ENCODE assay signal across 28 mouse cellular contexts in genomic region chr11:96809562-96810235, GRCm38 (mm10). TPM values are rescaled to one million over a fixed set of nuclear protein-coding genes. Genes with fewer than 3 reads are reported as not detected.
DNase-seq lines count a peak whose midpoint lies in the region; ATAC-seq and TF ChIP-seq lines count a peak whose summit lies in the region.
"Had no signal": no experiment of that assay in that cellular context is flagged by ENCODE, and none has a peak within 500 bp of the region (broad histone marks: within the 10 kb centered on the region; RNA-seq: fewer than 3 reads in every experiment).

No protein-coding gene starts in this region.

- H3K27ac ChIP-seq in cerebellum, adult 2 months (ENCODE audit: insufficient read depth, low read length): peak overlapping the region; percentile 84
- 0 out of 2 replicates have a peak overlapping the region, but pooled peaks have one; percentile 13 for H3K27ac ChIP-seq in ES-Bruce4 (ENCODE audit: insufficient read depth, low read length)
- H3K27ac ChIP-seq in forebrain, postnatal 0 days (ENCODE audit: low read depth, low read length): no peak overlapping the region
- H3K27ac ChIP-seq in heart, embryonic 11.5 days (ENCODE audit: low read depth, low read length): no peak overlapping the region
- H3K27ac ChIP-seq: embryonic facial prominence, embryonic 10.5 days; embryonic facial prominence, embryonic 15.5 days; forebrain, embryonic 12.5 days; hindbrain, embryonic 14.5 days; kidney, embryonic 15.5 days; layer of hippocampus, adult 2 months; limb, embryonic 13.5 days; liver, embryonic 12.5 days; midbrain, embryonic 12.5 days; neural tube, embryonic 13.5 days; stomach, embryonic 15.5 days had no signal

- no peak for TF ChIP-seq POLR2A in cerebellum, adult 2 months (IDR thresholded peaks at IDR 0.05; ENCODE audit: borderline replicate concordance, insufficient read depth, low read length)
- no peak for TF ChIP-seq POLR2A in ES-Bruce4 (IDR thresholded peaks at IDR 0.05; ENCODE audit: insufficient read depth, low read length)

- ATAC-seq in forebrain, postnatal 0 days: no peak
- ATAC-seq in heart, embryonic 11.5 days (replicated peaks; ENCODE audit: insufficient number of reproducible peaks, low FRiP score, low TSS enrichment): no peak
- ATAC-seq: liver, embryonic 12.5 days; lung, postnatal 0 days had no signal

- no peak overlapping the region for H3K4me2 ChIP-seq in forebrain, postnatal 0 days (ENCODE audit: low read depth)
- H3K4me2 ChIP-seq in heart, embryonic 11.5 days: no peak overlapping the region
- H3K4me2 ChIP-seq: embryonic facial prominence, embryonic 15.5 days; forebrain, embryonic 12.5 days; heart, embryonic 12.5 days; hindbrain, embryonic 14.5 days; kidney, embryonic 15.5 days; limb, embryonic 13.5 days; liver, embryonic 12.5 days; midbrain, embryonic 12.5 days; neural tube, embryonic 13.5 days; stomach, embryonic 15.5 days had no signal

- 0 out of 2 replicates have a peak, but pooled peaks cover 2% of the 10 kb centered on the region for H3K4me1 ChIP-seq in cerebellum, adult 2 months (ENCODE audit: control insufficient read depth, insufficient read depth, low read length)
- no peaks in the 10 kb centered on the region for H3K4me1 ChIP-seq in ES-Bruce4 (ENCODE audit: control insufficient read depth, insufficient read depth, low read length)
- no peaks in the 10 kb centered on the region for H3K4me1 ChIP-seq in forebrain, postnatal 0 days (ENCODE audit: insufficient read depth)
- H3K4me1 ChIP-seq in heart, embryonic 11.5 days (ENCODE audit: control insufficient read depth, insufficient read depth, low read length): no peaks in the 10 kb centered on the region
- H3K4me1 ChIP-seq: embryonic facial prominence, embryonic 10.5 days; embryonic facial prominence, embryonic 15.5 days; forebrain, embryonic 12.5 days; heart, embryonic 12.5 days; kidney, embryonic 15.5 days; limb, embryonic 13.5 days; liver, embryonic 12.5 days; megakaryocyte, embryonic 14.5 days; midbrain, embryonic 12.5 days; neural tube, embryonic 13.5 days; stomach, embryonic 15.5 days had no signal

- peaks cover 66% of the 10 kb centered on the region for H3K36me3 ChIP-seq in ES-Bruce4 (ENCODE audit: control insufficient read depth, insufficient read depth, low read length, poor library complexity, severe bottlenecking)
- H3K36me3 ChIP-seq in forebrain, postnatal 0 days (ENCODE audit: insufficient read depth): peaks cover 52% of the 10 kb centered on the region
- peaks cover 24% of the 10 kb centered on the region for H3K36me3 ChIP-seq in heart, embryonic 11.5 days (ENCODE audit: control insufficient read depth, insufficient read depth, low read length)

- TF ChIP-seq EP300 in ES-Bruce4 (IDR thresholded peaks at IDR 0.05; ENCODE audit: insufficient read depth, low read depth, low read length): no peak

- 36% methylated on average over 6 of the region's 6 CpGs for WGBS in cerebellum, adult 2 months
- WGBS in forebrain, postnatal 0 days: 81% methylated on average over 6 of the region's 6 CpGs
- WGBS in heart, embryonic 11.5 days (ENCODE audit: insufficient replicate concordance): 93% methylated on average over 6 of the region's 6 CpGs

- no peak overlapping the region for H3K9ac ChIP-seq in ES-Bruce4 (ENCODE audit: low read depth, poor library complexity, severe bottlenecking)
- no peak overlapping the region for H3K9ac ChIP-seq in forebrain, postnatal 0 days
- H3K9ac ChIP-seq in heart, embryonic 11.5 days (ENCODE audit: low read depth, low read length): no peak overlapping the region
- H3K9ac ChIP-seq: embryonic facial prominence, embryonic 15.5 days; forebrain, embryonic 12.5 days; heart, embryonic 12.5 days; hindbrain, embryonic 14.5 days; kidney, embryonic 15.5 days; limb, embryonic 13.5 days; liver, embryonic 12.5 days; midbrain, embryonic 12.5 days; neural tube, embryonic 13.5 days; stomach, embryonic 15.5 days had no signal

- H3K27me3 ChIP-seq in cerebellum, adult 2 months (ENCODE audit: control insufficient read depth, insufficient read depth, low read length): no peaks in the 10 kb centered on the region
- H3K27me3 ChIP-seq in ES-Bruce4 (ENCODE audit: control insufficient read depth, insufficient read depth, low read length, poor library complexity, severe bottlenecking): no peaks in the 10 kb centered on the region
- no peaks in the 10 kb centered on the region for H3K27me3 ChIP-seq in forebrain, postnatal 0 days (ENCODE audit: insufficient read depth, low read length)
- no peaks in the 10 kb centered on the region for H3K27me3 ChIP-seq in heart, embryonic 11.5 days (ENCODE audit: control insufficient read depth, insufficient read depth, low read length)
- H3K27me3 ChIP-seq: embryonic facial prominence, embryonic 15.5 days; forebrain, embryonic 12.5 days; heart, embryonic 12.5 days; kidney, embryonic 15.5 days; limb, embryonic 13.5 days; liver, embryonic 12.5 days; megakaryocyte, embryonic 14.5 days; midbrain, embryonic 12.5 days; neural tube, embryonic 13.5 days; stomach, embryonic 15.5 days had no signal

- no peaks in the 10 kb centered on the region for H3K9me3 ChIP-seq in ES-Bruce4 (replicated peaks; ENCODE audit: control insufficient read depth, insufficient read depth, low read length, poor library complexity, severe bottlenecking)
- H3K9me3 ChIP-seq in forebrain, postnatal 0 days (ENCODE audit: low read length): no peaks in the 10 kb centered on the region
- H3K9me3 ChIP-seq in heart, embryonic 11.5 days (replicated peaks; ENCODE audit: control insufficient read depth, low read length): no peaks in the 10 kb centered on the region
- H3K9me3 ChIP-seq: embryonic facial prominence, embryonic 10.5 days; embryonic facial prominence, embryonic 15.5 days; forebrain, embryonic 12.5 days; heart, embryonic 12.5 days; kidney, embryonic 15.5 days; limb, embryonic 13.5 days; liver, embryonic 12.5 days; megakaryocyte, embryonic 14.5 days; midbrain, embryonic 12.5 days; neural tube, embryonic 13.5 days; stomach, embryonic 15.5 days had no signal

- no peak for TF ChIP-seq CTCF in cerebellum, adult 2 months (IDR thresholded peaks at IDR 0.05; ENCODE audit: borderline replicate concordance, insufficient read depth, low read depth, low read length)
- no peak for TF ChIP-seq CTCF in ES-Bruce4 (IDR thresholded peaks at IDR 0.05; ENCODE audit: low read depth, low read length)
- no peak for TF ChIP-seq CTCF in forebrain, postnatal 0 days (IDR thresholded peaks at IDR 0.05; ENCODE audit: low read depth)

- peak; percentile 52 to 73 for DNase-seq in cerebellum, adult 2 months
- DNase-seq in cerebellum, adult 8-10 months: no peak
- peak; percentile 65 for DNase-seq in brain, adult 2 months (ENCODE audit: low read depth, low spot score)
- peak; percentile 45 to 46 for DNase-seq in cerebellum, postnatal 36 days
- no peak for DNase-seq in forebrain, postnatal 0 days
- DNase-seq: adrenal gland, postnatal 14 days; gastrocnemius, postnatal 14 days; heart, adult 18-20 months; kidney, adult 18-20 months; kidney, postnatal 36 days; lung, adult 18-20 months; lung, postnatal 4 days had no signal

- no peak overlapping the region for H3K4me3 ChIP-seq in cerebellum, adult 2 months (replicated peaks; ENCODE audit: insufficient read depth, low read depth, low read length)
- no peak overlapping the region for H3K4me3 ChIP-seq in ES-Bruce4 (ENCODE audit: low read depth, low read length)
- H3K4me3 ChIP-seq in forebrain, postnatal 0 days (ENCODE audit: low read depth, low read length): no peak overlapping the region
- H3K4me3 ChIP-seq in heart, embryonic 11.5 days (ENCODE audit: low read depth, low read length): no peak overlapping the region
- H3K4me3 ChIP-seq: embryonic facial prominence, embryonic 10.5 days; embryonic facial prominence, embryonic 15.5 days; forebrain, embryonic 12.5 days; heart, embryonic 12.5 days; kidney, embryonic 15.5 days; layer of hippocampus, adult 2 months; limb, embryonic 13.5 days; liver, embryonic 12.5 days; megakaryocyte, embryonic 14.5 days; midbrain, embryonic 12.5 days; neural tube, embryonic 13.5 days; stomach, embryonic 15.5 days had no signal

RNA-seq across cellular contexts. Expression of gene Nfe2l1, which starts 20.1 kb away (rescaled TPM):
- polyA plus RNA-seq in cerebellum, adult 2 months (2012; rRNA removed): 183 and 215 TPM in 2 replicates
- polyA plus RNA-seq in ES-Bruce4 (2011; ENCODE audit: insufficient read depth, insufficient read length, low read depth, missing spikeins): 181 and 194 TPM in 2 replicates
- total RNA-seq in forebrain, postnatal 0 days (2014; rRNA removed): 46.5 and 57.4 TPM in 2 replicates
- polyA plus RNA-seq in forebrain, postnatal 0 days (2015; fragmentation: Nextera tagmentation; extraction: Ambion mirVana): 47.3 and 62.4 TPM in 2 replicates
- 36.5 and 44.0 TPM in 2 replicates for polyA plus RNA-seq in heart, embryonic 11.5 days (2014; fragmentation: Nextera tagmentation; extraction: Ambion mirVana)

RNA-seq across cellular contexts. Expression of gene Cbx1, which starts 20.8 kb away (rescaled TPM):
- 37.9 and 40.7 TPM in 2 replicates for polyA plus RNA-seq in cerebellum, adult 2 months (2012; rRNA removed)
- polyA plus RNA-seq in ES-Bruce4 (2011; ENCODE audit: insufficient read depth, insufficient read length, low read depth, missing spikeins): 201 and 202 TPM in 2 replicates
- total RNA-seq in forebrain, postnatal 0 days (2014; rRNA removed): 57.0 and 62.4 TPM in 2 replicates
- 53.7 and 55.6 TPM in 2 replicates for polyA plus RNA-seq in forebrain, postnatal 0 days (2015; fragmentation: Nextera tagmentation; extraction: Ambion mirVana)
- 50.7 and 60.0 TPM in 2 replicates for polyA plus RNA-seq in heart, embryonic 11.5 days (2014; fragmentation: Nextera tagmentation; extraction: Ambion mirVana)

RNA-seq across cellular contexts. Expression of gene Snx11, which starts 32.3 kb away (rescaled TPM):
- polyA plus RNA-seq in cerebellum, adult 2 months (2012; rRNA removed): 38.5 and 38.9 TPM in 2 replicates
- 27.3 and 31.1 TPM in 2 replicates for polyA plus RNA-seq in ES-Bruce4 (2011; ENCODE audit: insufficient read depth, insufficient read length, low read depth, missing spikeins)
- 59.2 and 68.8 TPM in 2 replicates for total RNA-seq in forebrain, postnatal 0 days (2014; rRNA removed)
- polyA plus RNA-seq in forebrain, postnatal 0 days (2015; fragmentation: Nextera tagmentation; extraction: Ambion mirVana): 32.7 and 37.1 TPM in 2 replicates
- polyA plus RNA-seq in heart, embryonic 11.5 days (2014; fragmentation: Nextera tagmentation; extraction: Ambion mirVana): 6.8 and 7.0 TPM in 2 replicates

RNA-seq across cellular contexts. Expression of gene Copz2, which starts 40.0 kb away (rescaled TPM):
- 9.5 and 10.9 TPM in 2 replicates for polyA plus RNA-seq in cerebellum, adult 2 months (2012; rRNA removed)
- 23.9 and 26.2 TPM in 2 replicates for polyA plus RNA-seq in ES-Bruce4 (2011; ENCODE audit: insufficient read depth, insufficient read length, low read depth, missing spikeins)
- total RNA-seq in forebrain, postnatal 0 days (2014; rRNA removed): 5.8 and 7.1 TPM in 2 replicates
- polyA plus RNA-seq in forebrain, postnatal 0 days (2015; fragmentation: Nextera tagmentation; extraction: Ambion mirVana): 14.8 and 14.9 TPM in 2 replicates
- polyA plus RNA-seq in heart, embryonic 11.5 days (2014; fragmentation: Nextera tagmentation; extraction: Ambion mirVana): 102 and 105 TPM in 2 replicates

Comparison
In these comparisons a context has a peak if more than half of its experiments do, and no peak if none do; other contexts are left out.
1. DNase-seq: peak in cerebellum, adult 2 months (2 of 2), brain, adult 2 months (single experiment) and cerebellum, postnatal 36 days (2 of 2); none in cerebellum, adult 8-10 months (single experiment) and forebrain, postnatal 0 days (single experiment).
2. H3K27ac ChIP-seq: peak in cerebellum, adult 2 months (single experiment) and ES-Bruce4 (single experiment); none in forebrain, postnatal 0 days (single experiment) and heart, embryonic 11.5 days (single experiment).